ENCODE assay signal across 11 mouse cellular contexts in the genomic region with DNA sequence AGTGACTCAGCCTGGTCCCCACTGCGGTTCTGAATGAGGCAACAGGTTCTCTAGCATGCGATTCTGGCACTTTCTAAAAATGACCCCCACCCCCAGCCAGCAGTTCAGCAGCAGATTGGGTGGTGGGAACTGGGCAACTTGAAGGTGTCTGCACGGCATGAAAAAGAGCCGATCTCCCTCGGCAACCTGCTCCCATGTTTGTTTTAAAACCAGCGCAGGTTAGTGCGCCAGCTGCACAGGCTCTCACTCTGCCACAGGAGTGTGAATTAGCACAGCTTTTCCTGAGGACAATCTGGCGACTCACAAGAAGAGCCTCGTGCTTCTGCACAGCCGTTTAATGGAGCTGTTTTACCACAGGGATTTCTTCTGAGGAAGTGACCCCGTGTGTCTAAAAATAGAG.
DNase-seq lines count a peak whose midpoint lies in the region; ATAC-seq and TF ChIP-seq lines count a peak whose summit lies in the region.
"Had no signal": no experiment of that assay in that cellular context is flagged by ENCODE, and none has a peak within 500 bp of the region (broad histone marks: within the 10 kb centered on the region; RNA-seq: fewer than 3 reads in every experiment).

No protein-coding gene starts in this region.

- H3K9ac ChIP-seq in kidney, embryonic 14.5 days (ENCODE audit: low read depth, low read length), result no peak overlapping the region
- no peak overlapping the region for H3K9ac ChIP-seq in forebrain, postnatal 0 days
- H3K9ac ChIP-seq: neural tube, embryonic 15.5 days had no signal

- no peak for ATAC-seq in kidney, embryonic 14.5 days (ENCODE audit: low FRiP score, low TSS enrichment)
- peak; percentile 61 for ATAC-seq in forebrain, postnatal 0 days

- H3K9me3 ChIP-seq in kidney, embryonic 14.5 days (ENCODE audit: control insufficient read depth, low read length), result no peaks in the 10 kb centered on the region
- H3K9me3 ChIP-seq in forebrain, postnatal 0 days (ENCODE audit: low read length), result no peaks in the 10 kb centered on the region
- H3K9me3 ChIP-seq: neural tube, embryonic 15.5 days had no signal

- no peak overlapping the region for H3K4me3 ChIP-seq in kidney, embryonic 14.5 days (ENCODE audit: low read length)
- no peak overlapping the region for H3K4me3 ChIP-seq in forebrain, postnatal 0 days (ENCODE audit: low read depth, low read length)
- H3K4me3 ChIP-seq: neural tube, embryonic 15.5 days had no signal

- H3K27ac ChIP-seq in kidney, embryonic 14.5 days (ENCODE audit: low read depth, low read length), result no peak overlapping the region
- H3K27ac ChIP-seq in forebrain, postnatal 0 days (ENCODE audit: low read depth, low read length), result no peak overlapping the region
- H3K27ac ChIP-seq: neural tube, embryonic 15.5 days had no signal

- H3K27me3 ChIP-seq in kidney, embryonic 14.5 days (ENCODE audit: control insufficient read depth, insufficient read depth, low read length), result no peaks in the 10 kb centered on the region
- H3K27me3 ChIP-seq in forebrain, postnatal 0 days (ENCODE audit: insufficient read depth, low read length), result no peaks in the 10 kb centered on the region
- H3K27me3 ChIP-seq: neural tube, embryonic 15.5 days had no signal

- whole genome bisulfite sequencing in kidney, embryonic 14.5 days, result 14% methylated on average over 11 of the region's 11 CpGs
- 37% methylated on average over 11 of the region's 11 CpGs for WGBS in forebrain, postnatal 0 days

- intact Hi-C loops in left cerebral cortex, postnatal 25 days (cut with DNase I), result loop anchor here (2.0 kb wide), 1 partner anchor 392 kb away; a partner anchor contains a TSS

- H3K4me1 ChIP-seq in kidney, embryonic 14.5 days (ENCODE audit: control insufficient read depth, insufficient read depth, low read length), result no peaks in the 10 kb centered on the region
- no peaks in the 10 kb centered on the region for H3K4me1 ChIP-seq in forebrain, postnatal 0 days (ENCODE audit: insufficient read depth)

- H3K36me3 ChIP-seq in kidney, embryonic 14.5 days (ENCODE audit: control insufficient read depth, insufficient read depth, low read length), result no peaks in the 10 kb centered on the region
- no peaks in the 10 kb centered on the region for H3K36me3 ChIP-seq in forebrain, postnatal 0 days (ENCODE audit: insufficient read depth)
- H3K36me3 ChIP-seq: neural tube, embryonic 15.5 days had no signal

- DNase-seq in kidney, postnatal 14 days, result no peak
- DNase-seq in brain, adult 2 months (ENCODE audit: low read depth, low spot score), result peak; percentile 84
- DNase-seq in forebrain, postnatal 0 days, result peak; percentile 65
- DNase-seq in left cerebral cortex, postnatal 25 days (ENCODE audit: low spot score in 2 of 2), result peak; percentile 68 to 83
- no peak for DNase-seq in ovary, postnatal 14 days (ENCODE audit: low spot score)
- no peak for DNase-seq in ovary, postnatal 36 days (ENCODE audit: low spot score)
- DNase-seq in cerebellum, adult 9-10 months, result no peak
- DNase-seq: lung, postnatal 10 days; thymus, postnatal 4 days had no signal

- H3K4me2 ChIP-seq in kidney, embryonic 14.5 days (replicated peaks; ENCODE audit: low read depth, low read length), result peak overlapping the region; percentile 29
- no peak overlapping the region; the same call in 1 of the 2 replicates for H3K4me2 ChIP-seq in forebrain, postnatal 0 days (ENCODE audit: low read depth)
- H3K4me2 ChIP-seq: neural tube, embryonic 15.5 days had no signal

- TF ChIP-seq CTCF in forebrain, postnatal 0 days (IDR thresholded peaks at IDR 0.05; ENCODE audit: low read depth), result no peak

Comparison
In these comparisons a context has a peak if more than half of its experiments do, and no peak if none do; other contexts are left out.
1. DNase-seq: peak in brain, adult 2 months (single experiment), forebrain, postnatal 0 days (single experiment) and left cerebral cortex, postnatal 25 days (2 of 2); none in kidney, postnatal 14 days (single experiment), ovary, postnatal 14 days (single experiment), ovary, postnatal 36 days (single experiment) and cerebellum, adult 9-10 months (single experiment).